Mouse (Mus musculus): ENCODE data around the gene Lcp1.

Gene Lcp1

DNA sequence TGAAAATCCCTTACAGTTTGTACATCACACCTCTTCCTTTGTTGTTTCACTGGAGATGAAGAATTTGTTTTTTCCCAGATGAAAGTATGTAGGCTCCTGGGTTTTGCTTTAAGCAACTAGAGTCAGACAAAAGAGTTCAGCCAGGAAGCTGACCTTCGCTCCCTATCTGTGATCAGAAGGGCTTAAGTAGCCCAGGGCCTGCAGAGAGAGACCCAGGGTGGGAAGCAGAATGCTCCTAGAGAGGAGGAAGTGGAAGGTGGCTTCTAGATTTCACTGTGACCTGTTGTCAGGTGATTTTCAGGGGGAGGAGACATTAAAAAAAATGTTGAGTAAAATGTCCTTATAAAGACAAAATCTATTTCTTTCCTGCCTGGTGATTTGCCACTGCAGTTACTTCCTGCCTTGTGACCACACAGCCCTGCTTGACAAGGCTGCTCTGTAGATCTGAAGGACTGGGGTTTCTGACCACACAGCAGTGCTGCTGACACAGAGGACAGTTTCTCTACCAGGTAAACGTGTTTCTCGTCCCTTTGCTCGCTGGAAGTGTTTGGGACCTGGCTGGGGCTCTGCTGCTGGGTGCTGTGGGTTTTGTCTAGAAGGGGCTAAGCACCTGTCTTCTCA is 45.6 kb downstream of the Lcp1 start:
- no peak for DNase-seq (ENCODE audit: low spot score)

DNA sequence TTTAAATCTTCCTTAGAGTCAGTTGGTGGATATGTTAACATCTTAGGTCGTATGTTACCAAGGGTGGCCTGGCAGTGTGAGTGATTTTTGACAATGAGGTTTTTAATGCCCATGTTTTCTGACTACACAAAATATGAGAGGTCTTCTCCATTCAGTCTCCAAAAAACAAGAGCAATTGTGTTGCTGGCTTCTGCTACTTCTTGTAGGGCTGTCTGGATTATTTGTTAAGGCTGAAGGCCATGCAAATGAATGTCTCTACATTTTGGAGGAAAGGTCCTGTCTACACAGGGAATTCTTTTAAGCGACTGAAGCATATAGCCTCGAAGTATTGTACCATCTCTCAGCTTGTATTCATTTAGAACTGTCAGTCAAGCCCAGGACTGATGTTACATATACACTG is 46.5 kb downstream of the Lcp1 start:
- DNase-seq (ENCODE audit: low spot score), result no peak

DNA sequence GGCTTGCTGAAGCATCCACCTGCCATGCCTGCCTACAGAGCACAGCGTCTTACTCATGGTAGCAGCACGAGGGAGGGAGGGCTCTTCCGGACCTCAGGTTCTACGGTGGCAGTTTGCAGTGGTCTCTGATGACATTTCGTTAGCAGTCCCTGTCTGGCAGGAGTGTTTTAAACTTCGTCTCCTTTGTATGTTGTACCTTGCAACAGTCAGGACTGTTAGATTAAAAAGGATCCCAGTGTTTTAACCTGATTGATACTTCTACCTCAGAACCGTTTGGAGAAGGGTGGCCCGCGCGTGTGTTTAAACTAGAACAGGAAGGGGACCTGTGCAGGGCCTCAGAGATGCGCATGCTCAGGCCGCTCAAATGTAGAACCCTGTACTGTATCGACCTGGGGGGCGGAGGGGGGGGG is 47.5 kb downstream of the Lcp1 start:
- no peak for DNase-seq (ENCODE audit: low spot score)

DNA sequence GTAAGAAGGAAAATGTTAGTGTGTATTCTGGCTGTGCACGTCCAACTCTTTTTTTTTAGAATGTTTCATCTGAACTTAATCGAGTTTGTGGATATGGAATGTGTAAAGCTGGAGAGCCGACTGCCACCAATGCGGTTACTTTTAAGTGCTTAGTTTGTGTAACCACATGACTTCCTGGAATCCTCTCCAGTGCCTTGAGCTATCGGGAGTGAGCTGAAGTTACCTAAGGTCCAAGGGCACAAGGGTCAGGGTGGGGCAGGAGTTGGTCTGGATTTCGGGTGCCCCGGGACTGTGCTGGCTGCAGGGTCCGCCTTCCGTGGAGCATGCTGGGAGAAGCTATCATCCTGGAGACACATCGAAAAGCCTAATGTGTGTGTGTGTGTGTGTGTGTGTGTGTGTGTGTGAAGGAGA is 47.9 kb downstream of the Lcp1 start:
- DNase-seq (ENCODE audit: low spot score), result no peak

DNA sequence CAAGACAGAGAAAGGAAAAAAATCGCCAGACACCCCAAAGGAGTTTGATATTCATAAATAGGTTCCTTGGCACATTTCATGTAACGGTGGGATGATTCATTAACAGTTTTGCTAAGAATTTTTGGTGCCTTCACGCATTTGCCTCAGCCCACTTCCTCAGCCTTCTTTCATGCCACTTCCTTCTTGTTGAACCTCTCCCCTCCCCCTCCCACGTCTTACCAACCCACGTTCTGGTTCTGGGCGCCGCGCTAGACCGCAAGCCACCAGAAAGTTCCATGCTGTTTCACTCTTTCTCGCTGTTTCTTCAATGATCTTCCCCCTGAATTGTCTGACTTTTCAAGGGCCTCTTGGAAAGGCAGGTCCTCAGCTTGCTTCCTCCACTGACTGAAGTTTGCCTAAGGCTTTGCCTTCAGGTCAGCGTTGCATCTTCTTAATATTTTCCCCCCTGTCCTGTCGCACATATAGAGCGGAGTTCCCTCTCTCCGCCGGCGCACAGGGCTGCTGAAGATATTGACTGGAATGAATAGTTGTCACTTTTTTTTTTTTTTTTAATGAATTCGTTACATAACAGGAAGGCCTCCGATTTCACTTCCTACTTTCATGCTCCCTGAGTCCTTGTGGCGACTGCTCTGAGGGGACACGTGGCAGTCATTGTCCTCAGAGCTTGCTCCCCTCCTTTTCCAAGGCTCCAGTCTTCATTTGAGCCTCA is 48.5 kb downstream of the Lcp1 start:
- no peak for DNase-seq (ENCODE audit: low spot score)

DNA sequence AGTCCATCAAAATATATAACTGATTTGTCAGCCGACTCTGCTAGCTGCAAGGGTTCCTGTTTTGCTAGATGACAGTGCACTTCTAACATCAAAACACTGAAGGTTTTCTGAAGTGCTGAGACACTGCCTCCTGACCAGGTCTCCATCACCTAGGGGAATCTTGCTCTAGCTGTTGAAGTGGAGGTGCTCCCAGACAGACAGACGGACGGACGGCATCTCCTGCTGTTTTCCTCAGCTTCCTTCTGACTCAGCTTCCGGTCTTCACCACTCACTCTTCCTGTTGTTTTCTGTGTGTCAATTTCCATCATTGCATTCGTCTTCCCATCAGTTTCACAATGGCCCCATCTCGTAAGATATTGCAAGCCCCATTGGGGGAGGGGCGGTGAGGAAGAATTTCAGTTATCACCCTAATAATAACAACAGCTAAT is 49.7 kb downstream of the Lcp1 start:
- no peak for DNase-seq (ENCODE audit: low spot score)

DNA sequence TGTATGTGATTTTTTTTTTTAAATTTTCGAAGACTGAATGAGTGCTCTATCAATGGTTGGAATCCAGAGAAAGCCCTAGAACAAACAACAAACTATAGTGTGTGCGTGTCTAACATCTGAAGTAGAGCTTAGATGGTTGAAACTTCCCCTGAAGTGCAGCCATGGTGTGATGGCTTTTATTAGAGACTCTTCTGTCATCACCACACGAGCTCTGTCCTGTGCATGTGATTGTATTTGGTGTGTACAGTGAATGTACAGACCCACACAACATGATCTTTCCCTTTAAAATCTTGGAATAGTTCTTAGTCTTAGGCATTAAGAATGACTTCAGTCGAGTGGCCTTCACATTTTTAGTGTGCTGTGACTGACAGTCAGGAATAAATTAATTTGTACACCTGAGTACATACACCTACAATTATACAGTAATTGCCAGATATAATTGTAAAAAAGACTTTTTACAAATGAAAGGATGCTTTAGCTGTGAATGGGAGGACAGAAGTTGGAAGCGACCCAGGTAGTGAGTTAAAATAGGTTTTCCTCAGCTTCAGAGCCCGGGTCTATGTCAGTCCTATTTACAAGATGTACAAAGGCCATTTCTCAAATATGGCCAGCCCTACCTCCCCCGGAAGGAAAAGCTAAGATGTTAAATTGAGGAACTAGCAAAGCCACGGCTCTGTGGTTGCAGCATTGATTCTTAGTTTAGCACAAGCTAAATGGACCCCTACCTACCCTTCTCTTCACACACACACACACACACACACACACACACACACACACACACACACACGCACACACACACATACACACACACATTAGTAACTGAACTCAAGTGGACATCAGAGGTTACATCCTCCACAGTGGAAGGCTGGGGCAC is 50.4 kb downstream of the Lcp1 start:
- DNase-seq (ENCODE audit: low spot score), result no peak

DNA sequence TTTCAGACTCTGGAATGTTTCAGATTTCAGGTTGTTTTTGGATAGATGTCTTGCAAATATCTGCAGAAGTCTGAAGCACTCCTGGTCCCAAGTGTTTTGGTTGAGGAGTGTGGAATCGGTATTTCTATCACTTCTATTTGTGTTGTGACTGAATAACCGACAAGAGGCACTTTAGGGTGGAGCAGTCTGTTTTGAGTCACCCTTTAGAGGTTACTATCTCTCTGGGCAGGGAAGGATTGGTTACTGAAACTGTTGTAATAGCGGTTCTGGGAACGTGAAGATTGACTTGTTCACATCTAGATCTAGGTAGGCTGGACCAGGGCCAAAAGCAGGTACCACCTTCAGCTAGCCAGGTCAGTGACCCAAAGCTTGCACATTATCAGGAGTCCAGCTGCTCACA is 51.5 kb downstream of the Lcp1 start:
- no peak for DNase-seq (ENCODE audit: low spot score)

DNA sequence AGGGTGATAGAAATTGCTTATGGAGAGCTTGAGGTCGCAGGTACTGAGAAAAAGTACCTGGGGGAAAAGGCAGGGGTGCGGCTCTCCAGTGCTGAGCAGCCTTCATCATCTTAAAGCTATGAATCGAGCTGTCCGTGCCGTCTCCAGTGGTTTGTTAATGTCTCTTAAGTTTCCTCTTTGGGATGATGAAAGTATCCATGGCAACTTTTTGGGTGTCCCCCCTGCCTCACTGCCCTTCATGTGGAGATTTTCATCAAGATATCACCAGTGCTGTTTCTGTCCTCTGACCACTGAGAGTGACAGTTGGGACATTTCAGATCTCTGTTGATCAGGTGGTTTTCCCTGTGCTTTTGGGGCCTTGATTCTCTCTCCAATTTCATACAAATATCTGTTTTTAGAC is 51.9 kb downstream of the Lcp1 start:
- DNase-seq (ENCODE audit: low spot score), result no peak

DNA sequence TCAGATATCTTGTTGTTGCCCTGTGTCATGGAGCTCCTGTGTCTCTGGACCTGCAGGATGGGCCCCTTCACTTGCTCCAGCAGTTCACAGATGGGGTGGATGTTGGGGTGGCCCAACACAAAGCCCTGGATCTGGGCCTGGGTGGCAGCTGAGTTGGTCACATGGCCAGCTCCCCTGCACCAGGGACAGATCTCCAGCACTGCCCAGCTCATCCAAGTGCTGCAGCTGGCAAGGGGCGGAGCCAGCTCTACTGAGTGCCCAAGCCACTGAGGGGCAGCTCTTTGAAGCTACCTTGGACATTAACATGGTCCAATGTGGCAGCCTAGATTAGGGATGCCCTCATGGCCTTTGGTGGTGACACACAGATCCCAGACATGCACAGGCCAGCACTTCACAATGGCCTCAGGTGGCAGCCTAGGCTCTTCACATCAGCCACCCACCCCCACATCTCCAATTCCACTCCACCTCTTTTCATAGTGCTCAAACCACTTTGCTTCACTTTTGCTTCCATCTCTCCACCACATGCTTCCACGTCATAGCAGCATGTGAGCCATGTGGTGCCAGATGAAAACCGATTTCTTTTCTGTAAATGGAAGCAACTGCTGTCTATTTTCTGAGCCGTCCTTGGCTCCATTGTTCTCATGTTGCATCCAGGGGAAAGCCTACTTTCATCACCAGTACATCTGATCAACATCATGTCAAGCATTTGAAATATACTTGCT is 53.3 kb downstream of the Lcp1 start:
- DNase-seq (ENCODE audit: low spot score), result no peak

DNA sequence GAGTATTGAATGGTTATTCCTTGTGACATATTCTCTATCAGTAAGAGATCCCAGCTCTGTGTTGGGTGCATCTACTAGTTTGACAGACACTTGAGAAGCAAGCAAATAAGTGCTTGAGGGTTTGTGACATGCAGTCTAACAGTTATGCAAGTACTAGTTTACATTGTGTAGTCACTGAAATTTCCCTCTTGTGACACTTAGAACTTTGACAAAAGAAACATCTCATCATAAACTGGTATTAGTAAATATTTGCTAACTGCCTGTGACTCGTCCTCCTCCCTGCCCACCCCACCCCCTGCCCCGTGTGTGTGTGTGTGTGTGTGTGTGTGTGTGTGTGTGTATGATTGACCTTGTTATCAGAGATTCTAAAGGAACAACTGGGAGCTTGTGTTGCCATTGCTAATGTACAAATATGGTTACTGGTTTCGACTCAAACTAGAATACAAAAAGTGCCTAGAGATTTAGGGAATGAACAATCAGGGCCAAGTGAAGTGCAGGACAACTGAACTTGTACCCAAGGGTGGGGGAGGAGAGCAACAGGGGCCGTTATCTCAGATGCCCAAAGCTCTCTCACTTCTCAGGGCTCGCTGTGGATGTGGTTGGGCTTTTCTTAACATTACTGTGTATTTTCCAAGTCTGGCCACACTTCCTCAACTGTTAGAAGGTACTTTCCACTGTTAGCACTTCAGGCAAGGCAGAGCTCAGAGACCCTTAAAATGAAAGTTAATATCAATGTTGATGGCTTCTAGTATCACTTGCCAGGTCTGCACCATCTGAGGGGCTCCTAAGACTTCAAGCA is 55.1 kb downstream of the Lcp1 start:
- DNase-seq (ENCODE audit: low spot score), result no peak

DNA sequence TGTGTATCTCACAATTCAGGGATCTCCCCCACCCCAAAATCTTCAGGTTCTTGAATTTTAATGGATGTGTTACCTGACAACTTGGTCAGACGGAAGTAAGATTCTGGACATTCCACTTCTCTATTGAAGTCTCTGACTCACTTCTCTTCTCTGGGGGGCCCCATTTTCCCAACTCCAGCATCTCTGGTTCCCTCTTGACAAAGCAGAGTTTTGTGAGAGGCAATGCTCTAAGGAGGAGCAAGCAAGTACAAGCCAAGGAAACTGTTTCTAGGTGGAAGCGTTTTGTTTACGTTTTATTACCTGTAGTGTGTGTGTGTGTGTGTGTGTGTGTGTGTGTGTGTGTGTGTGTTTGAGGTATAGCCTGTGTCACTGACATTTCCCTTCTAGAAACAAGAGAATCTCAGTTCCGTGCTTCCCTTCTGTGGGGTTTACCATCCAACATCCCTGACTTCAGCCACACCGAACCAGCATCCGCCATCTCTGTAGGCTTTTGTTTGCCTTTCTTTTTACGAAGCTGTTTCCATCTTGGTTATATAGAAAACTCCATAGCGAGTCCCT is 56.0 kb downstream of the Lcp1 start:
- no peak for DNase-seq (ENCODE audit: low spot score)

DNA sequence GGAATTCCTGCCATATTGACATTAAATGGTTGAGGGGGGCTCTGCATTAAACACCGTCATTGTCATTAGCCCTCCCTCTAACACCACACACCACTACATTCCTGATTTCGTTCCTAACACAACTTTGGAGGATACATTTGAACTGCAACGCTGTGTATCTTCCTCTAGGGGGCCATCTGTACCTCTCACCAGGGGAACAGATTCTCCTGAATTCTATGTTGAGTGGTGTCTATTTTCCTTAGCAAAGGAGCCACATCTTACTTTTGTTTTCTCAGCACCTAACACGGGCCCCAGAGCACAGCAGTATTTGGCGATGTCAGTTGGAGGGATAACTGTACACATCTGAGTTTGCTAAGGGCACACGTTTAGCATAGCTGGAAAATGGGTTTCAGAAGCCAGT is 57.6 kb downstream of the Lcp1 start:
- DNase-seq (ENCODE audit: low spot score), result no peak

DNA sequence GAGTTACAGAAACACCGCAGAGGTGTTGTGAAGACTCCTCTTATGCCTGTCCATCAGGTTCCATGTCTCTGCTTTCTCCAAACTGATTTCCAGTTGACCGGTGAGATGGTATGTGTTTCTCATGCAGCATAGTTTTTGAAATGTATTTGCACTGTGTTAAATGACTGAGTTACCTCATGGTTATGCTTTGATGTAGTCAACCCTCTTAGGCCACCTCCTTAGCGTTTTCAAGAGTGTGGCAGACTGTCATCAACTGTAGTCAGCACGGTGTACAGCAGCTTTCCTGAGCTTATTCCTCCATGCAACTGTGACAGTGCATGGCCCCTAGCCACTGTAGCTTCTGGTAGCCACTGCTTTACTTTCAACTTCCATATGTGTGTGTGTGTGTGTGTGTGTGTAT is 58.1 kb downstream of the Lcp1 start:
- no peak for DNase-seq (ENCODE audit: low spot score)

DNA sequence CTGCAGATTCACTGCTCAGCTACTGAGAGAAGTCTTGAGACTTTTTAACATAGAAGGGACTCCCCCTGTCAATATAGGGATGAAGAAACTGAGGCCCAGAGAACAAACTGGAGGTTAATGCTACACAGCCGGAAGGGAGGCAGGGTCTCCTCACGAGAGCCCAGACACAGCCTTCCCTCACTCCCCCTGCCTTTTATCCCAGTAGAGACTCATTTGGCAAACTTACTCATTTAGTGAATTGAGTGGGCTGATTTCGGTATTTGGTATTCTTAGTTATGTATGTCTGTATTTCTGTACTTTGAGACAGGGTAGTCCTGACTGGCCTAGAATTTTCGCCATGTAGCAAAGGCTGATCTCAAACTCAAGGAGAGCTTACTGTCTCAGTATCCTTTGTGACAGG is 59.8 kb downstream of the Lcp1 start:
- DNase-seq (ENCODE audit: low spot score), result no peak

DNA sequence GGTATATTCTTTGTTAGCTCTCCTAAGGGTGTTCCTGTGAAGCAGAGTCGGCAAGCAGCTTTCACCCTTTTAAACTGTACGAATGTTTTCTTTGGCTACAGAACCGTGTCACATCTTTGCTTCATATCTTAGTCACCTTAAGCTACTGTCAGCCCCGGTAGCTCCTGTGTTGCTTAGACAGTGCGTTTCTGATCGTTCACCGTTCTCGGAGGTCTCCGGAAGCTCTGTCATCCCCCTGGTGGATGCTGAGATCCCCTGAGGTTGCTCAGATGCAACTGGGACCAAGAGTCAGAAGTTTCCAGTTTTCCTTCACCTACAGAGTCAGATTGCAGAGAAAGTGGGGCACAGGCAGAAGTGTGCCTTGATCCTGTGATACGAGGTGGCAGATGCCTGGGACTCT is 61.5 kb downstream of the Lcp1 start:
- no peak for DNase-seq (ENCODE audit: low spot score)

DNA sequence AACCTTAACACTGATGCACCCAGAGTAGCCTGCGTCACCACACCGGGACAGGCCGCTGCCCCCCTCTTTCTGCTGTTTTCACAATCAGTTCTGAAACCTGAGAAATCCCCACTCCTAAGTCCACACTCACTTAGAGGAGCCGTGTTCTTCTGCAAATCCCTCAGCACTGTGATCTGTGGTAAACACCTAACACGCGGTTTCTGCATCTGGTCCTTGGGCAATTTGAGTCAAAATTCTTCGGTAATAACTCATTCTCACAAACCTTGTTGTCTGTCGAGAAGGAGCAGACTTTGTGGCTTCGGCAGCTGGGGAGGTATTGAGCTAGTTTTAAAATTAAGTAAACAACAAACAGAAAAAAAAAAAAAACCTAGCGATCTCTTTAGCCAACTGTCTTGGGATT is 62.0 kb downstream of the Lcp1 start:
- DNase-seq (ENCODE audit: low spot score), result no peak

DNA sequence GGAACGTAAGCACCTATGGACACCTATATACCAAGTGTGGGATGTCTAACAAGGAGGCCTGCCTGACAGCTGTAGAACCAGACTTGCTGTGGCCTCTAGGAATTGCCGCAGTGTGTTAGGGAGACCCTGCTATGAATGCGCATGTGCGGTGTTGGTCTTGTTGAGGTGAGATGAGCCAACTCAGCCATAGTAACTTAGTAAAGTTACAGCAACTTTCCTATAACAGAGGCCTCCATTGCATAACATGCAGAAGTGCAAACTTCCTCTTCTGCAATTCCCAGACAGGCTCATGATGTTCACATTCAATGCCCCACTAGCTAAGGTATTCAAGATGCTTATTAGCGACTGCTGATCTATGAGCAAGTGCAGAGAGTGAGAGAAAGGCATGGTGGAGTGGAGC is 64.6 kb downstream of the Lcp1 start:
- no peak for DNase-seq (ENCODE audit: low spot score)

DNA sequence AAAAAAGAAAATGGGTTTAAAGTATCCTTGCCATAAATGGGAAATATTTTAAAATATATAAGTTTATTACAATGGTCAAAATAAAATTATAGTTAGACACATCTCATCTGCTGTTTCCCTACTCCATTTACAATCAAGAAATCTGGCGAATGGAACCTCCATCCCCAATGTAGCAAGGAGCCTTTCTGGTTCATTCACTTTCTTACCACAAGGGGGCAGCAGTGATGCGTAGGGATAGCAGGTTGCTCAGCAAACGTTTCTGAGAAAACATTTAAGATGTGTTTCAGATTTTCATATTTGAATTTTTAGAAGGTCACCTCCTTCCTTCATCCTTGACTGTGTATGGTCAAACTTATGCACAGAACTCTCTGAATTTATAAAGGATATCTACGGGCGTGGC is 66.1 kb downstream of the Lcp1 start:
- peak; percentile 55 for DNase-seq (ENCODE audit: low spot score)

DNA sequence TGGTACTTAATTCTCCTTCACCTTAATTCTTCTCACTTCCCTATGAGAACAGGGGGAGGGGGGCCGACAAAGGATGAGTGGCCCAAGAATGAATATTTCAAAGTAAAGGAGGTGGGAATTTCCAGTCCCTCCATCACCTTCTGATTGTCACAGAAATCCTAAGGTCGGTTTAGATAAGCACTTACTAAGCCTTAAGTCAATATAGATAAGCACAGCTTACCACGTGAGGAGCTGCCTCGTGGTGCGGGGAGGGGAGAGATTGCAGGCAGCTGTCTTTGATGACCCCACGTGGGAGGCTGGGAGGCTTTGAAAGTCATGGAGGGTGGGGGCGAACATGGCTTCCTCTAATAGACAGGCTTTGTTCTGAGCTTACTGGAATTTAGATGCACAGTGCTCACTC is 66.8 kb downstream of the Lcp1 start:
- no peak for DNase-seq (ENCODE audit: low spot score)

DNA sequence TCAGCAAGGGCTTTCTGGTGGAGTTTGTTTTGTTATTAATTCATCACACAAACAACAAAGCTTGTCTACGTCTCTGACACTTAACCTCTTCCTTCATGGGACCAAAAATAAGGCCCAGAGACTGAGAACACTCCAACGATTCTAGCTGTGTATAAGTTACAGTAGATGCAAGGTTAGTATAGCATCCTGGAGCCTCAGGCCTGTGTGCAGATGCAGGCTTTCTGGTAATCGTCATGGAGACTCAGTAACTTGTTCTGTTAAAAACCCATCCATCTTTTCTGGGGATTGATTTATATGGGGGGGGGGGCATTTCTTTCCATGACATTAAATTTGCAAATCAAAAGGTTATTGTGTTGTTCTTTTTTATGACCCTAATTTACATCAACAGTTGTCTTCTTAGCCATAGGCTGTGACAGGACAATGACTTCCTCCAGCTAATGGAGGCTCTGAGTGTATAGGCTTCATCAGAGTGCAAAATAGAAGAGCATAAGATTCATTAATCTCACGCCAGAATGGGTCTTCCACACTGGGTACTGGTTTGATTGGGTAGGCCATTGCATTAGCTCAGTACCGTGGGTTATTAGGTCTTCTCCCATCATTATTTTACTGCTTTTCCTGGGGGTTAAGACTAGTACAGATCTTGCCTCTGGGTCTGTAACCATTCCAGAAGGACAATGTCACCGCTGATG is 74.6 kb downstream of the Lcp1 start:
- no peak for DNase-seq (ENCODE audit: low spot score)
